Mouse (Mus musculus): Measurements from ENCODE around the gene Dao.

DNA sequence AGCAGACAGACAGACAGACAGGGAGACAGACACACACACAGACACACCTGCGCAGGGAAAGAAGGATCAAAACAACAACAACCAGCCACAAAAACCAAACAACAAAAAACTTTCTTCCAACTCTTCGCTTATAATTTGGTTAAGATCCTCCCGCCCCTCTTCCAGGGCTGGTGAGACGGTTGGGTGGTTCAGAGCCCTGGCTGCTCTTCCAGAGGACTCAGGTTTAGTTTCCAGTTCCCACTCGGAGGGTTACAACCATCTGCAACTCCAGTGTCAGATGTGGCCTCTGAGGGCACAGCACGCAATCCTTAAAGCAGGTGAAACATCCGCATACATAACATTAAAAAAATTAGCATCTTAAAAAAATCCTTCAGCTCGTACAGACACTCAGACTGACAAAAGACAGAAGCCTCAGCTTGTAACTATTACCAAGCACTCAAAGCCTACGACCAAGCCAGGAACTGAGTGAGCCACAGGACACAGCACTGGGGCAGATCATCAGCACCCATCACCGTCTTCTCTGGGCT is 32.0 kb upstream of the Dao start:
- TF ChIP-seq CTCF (IDR thresholded peaks at IDR 0.05; ENCODE audit: extremely low read depth, insufficient read length, insufficient replicate concordance, low read depth, low read length) (no peak), POLR2A (IDR thresholded peaks at IDR 0.05; ENCODE audit: low read depth, low read length) (no peak)
